Mouse (Mus musculus) B cell, adult 62 days (primary cell): ENCODE data around the gene Tk1. TPM values are rescaled to one million over a fixed set of nuclear protein-coding genes. Genes with fewer than 3 reads are reported as not detected.

Experiments used
- total RNA-seq: library from RNA; stranded (reverse); gene quantifications from 4 replicates; pipeline ENCODE4 v1.2.4, GENCODE M21; 2023

Gene Tk1
- 40.1 to 47.4 TPM (median 41.8 TPM) in 4 replicates for total RNA-seq

DNA sequence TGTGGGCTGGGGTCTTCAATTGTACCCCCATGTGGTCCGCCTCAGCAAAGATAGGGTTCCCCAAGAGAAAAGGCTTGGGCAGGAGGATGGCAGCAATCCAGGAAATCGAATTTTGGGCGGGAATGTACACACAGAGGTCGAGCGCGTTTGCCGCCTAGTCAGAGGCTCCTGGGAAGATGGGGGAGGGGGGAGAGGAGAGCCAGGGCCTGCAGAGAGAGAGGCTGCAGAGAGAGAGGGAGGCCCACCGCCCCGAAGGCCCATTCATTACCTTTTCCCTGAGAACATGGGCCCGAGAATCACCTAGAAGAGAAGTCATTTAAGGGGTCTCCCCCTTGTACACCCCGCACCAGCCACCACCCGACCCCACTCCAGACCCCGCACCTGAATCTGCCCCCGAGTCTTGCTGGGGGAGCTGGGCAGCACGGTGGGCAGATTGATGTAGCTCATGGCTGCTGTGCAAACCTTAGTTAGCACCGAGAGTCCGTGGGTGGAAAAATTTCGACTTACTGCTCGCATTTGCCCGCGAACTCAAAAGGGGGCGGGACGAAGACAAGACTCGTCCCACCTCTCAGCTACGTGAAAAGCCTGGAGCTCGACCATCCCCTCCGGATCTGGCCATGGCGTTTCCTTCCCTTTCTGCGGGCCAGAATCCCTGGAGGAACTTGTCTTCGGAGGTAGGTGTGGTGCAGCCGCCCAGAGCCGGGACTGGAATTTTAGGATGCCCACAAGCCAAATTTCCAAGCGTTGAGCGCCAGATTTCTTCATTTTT is at the start of gene Tk1, which contains the start of gene Afmid:
Tk1 (minus strand) TSS at position 760 of the 769 bp plus-strand sequence.
Afmid (plus strand) TSS at position 592 of the 769 bp plus-strand sequence.

DNA sequence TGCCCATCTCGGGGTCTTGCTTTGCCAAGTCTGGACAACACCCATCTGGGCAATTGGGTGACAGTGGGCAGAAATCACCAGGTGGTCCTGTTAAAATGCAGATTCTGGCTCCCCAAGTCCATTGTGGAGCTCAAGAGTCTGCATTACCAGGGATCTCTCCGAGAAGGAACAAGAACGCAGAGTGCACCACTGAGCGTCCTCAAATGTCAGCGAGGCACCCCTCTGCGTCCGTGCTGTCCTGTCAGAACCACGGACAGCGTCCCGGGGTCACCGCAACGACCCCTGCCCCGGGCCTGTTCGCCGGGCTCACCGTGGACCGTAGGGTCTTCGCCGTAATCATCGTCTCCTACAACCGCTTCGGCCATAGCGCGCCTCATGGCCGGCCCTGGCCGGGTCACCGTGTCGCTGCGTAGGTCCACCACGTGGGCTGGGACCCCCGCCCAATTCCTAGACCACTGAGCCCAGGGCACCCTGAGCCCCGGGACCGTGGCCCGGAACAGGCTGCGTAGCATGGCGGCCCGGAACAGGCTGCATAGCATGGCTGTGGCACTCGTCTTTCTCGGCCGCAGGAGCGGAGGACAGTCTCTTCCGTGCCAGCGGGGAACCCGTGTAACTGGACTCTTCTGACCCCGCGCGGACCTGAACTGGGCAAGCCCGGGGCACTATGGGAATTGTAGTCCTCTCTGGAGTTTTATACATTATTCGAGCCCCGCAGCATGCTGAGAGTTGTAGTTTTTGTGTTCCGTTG is 47.1 kb upstream of the Tk1 start, which contains the start of gene Tha1:
Tha1 (minus strand) TSS at position 621 of the 748 bp plus-strand sequence.

DNA sequence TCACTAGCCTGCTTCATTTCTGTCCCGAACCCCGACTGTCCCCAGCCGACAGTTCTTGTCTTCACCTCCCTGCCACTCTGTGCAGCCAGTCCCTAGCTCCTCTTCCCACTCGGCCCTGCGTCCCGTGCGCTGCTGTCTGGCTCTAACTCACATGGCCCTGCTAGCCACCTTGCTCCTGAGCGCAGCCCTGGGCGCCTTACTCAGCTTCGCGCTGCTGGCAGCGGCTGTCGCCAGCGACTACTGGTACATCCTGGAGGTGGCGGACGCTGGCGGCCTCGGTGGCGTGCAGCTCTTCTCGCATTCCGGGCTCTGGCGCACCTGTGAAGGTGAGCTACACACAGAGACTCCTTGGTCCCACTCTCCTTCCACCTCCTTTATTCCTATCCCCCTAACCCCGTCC is 34.7 kb upstream of the Tk1 start, which contains the start of gene Tmem235:
Tmem235 (plus strand) TSS at position 152 of the 400 bp plus-strand sequence.

DNA sequence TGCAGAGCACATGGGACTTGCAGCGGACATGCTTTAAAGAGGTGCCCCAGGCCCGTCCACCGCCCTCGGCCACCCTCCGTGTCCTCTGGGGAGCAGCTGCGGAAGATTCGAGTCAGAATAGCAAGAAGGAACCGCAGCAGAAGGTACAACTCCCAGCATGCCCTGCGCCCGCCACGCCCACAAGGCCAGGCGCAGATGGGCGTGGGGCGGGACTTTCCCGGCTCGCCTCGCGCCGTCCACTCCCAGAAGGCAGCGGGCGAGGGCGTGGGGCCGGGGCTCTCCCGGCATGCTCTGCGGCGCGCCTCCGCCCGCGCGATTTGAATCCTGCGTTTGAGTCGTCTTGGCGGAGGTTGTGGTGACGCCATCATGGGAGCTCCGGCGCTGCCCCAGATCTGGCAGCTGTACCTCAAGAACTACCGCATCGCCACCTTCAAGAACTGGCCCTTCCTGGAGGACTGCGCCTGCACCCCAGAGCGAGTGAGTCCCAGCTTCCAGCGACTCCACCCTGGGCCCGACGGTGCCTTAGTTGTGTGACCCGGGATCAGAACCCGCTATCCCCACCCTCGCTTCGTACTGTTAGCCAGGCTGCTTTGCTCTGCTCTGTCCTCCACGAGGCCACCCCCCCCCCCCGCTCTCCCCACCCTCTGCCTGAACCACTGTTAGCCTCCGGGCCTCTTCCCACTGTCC is 23.2 kb upstream of the Tk1 start, which contains the start of gene Birc5:
Birc5 (plus strand) TSS at position 267 of the 687 bp plus-strand sequence.

DNA sequence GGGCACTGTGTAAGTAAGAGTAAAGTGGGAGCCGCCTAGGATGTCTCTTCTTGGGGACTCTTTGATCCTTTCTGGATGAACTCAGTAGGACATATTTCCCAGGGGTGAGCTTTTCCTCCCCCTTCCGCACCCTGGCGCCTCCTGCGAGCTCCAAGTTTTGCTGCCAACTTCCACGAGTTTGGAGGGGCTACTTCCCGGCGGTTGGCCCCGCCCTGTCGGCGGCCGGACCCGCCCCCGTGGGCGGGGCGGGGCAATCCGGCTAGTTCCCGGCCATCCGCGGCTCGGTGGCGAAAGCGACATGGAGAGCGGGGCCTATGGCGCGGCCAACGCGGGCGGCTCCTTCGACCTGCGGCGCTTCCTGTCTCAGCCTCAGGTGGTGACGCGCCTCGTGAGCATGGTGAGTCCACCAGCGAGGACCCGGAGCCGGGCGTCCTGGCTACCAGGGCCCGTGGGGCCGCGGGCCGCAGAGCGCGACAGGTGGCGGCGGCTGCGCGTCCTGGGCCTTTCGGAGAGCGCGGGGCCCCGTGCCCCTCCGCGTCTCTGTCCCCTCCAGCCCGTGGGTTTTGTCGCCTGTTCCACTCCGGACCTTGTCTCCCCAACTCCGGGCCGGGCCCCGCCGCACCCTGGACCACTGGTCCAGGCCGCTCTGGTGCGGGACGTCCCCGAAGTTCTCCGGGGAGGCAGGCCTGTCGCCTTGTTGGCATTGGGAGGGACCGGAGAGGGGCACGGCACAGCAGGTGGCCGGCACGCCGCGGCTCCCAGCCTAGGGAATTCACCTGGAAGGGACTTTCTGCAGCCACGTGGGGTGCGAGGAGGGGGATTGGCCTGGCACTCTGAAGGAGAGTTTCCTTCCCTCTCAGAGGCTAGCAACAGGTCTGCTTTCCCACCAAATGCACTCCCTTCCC is 16.2 kb downstream of the Tk1 start, which contains the start of the genes Gm20708 and Syngr2:
Gm20708 (plus strand) TSS at position 262 of the 905 bp plus-strand sequence.
Syngr2 (plus strand) TSS at position 262 of the 905 bp plus-strand sequence.

DNA sequence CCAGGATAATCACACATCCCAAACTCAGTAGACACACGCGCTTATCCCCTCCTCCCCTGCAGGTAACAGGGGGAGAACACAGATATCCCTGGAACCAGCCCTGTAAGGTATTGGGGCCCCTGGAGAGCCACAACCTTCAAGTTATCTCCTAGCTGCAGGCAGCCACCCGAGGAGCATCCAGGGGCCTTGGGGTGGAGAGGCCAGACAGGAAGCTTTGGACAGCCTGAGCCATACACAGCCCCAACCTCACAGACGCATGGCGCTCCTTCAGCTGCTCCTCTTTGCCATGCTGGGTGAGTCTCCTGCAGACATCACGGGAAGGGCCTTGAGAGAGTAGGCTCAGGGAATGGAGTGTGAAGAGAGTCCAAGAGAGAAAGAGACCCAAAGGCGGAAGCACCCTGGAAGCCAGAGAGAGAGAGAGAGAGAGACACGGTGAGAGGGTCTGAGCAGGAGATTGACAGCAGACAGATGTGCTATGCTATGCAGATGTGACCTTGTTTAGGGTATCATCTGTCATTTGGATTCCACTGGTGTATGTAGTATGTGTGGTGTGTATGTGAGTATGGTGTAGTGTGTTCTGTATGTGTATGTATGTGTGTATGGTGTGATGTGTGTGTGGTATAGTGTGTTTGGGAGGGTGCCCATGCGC is 28.3 kb downstream of the Tk1 start, which contains the start of gene 6030468B19Rik:
6030468B19Rik (plus strand) TSS at position 150 of the 649 bp plus-strand sequence.

DNA sequence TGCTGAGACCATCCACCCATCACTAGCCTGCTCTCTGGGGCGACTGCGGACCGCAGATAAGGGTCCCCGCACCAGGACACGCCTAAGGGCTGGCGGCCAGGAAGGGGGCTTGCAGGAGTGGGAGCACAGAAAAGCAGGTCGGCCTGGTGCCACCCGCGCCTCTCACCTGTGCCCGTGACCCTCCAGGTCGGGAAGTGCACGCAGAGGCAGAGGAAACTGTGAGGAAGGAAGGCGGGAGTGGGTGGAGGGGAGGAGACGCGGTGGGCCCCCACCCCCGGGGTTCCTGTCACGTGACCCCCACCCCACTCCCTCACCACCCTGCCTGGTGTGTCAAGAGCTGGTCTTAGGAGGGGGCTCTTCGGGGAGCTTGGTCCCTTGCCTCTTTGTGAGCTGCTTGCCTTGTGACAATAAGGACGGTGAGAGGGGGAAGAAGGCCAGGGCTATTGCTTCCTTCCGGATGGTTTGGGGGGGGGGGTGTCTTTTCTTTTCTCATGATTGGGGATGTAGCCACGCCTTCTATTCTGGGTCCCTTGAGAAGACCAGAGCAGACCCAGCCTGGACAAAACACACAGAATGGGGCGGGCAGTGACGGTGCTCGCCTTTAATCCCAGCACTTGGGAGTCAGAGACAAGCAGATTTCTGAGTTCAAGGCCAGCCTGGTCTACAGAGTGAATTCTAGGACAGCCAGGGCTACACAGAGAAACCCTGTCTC is 43.7 kb downstream of the Tk1 start, which contains the start of the genes Tmc8 and Tmc6:
Tmc8 (plus strand) TSS at position 84 of the 712 bp plus-strand sequence.
Tmc6 (minus strand) TSS at position 206 of the 712 bp plus-strand sequence.

Other genes starting within 250 kb of the Tk1 start
- gene Tnrc6c, start 171.8 kb downstream of the Tk1 start, total RNA-seq, result 79.3 to 87.5 TPM (median 84.2 TPM) in 4 replicates
- 55.5 to 74.8 TPM (median 63.6 TPM) in 4 replicates for gene Tmc8, start 44.0 kb downstream of the Tk1 start, total RNA-seq
- 146 to 159 TPM (median 153 TPM) in 4 replicates for gene Tmc6, start 43.9 kb downstream of the Tk1 start, total RNA-seq
- 1.5 to 3.9 TPM (median 2.2 TPM) in 4 replicates for gene 6030468B19Rik, start 28.4 kb downstream of the Tk1 start, total RNA-seq
- 9.7 to 12.9 TPM (median 11.1 TPM) in 4 replicates for gene Gm20708, start 16.4 kb downstream of the Tk1 start, total RNA-seq
- gene Syngr2, start 16.4 kb downstream of the Tk1 start, total RNA-seq, result 188 to 203 TPM (median 197 TPM) in 4 replicates
- gene Afmid, start 168 bp downstream of the Tk1 start, total RNA-seq, result 29.6 to 35.1 TPM (median 30.2 TPM) in 4 replicates
- 1.7 to 3.1 TPM (median 2.4 TPM) in 4 replicates for gene Birc5, start 23.2 kb upstream of the Tk1 start, total RNA-seq
- not detected in 4 replicates for gene Tmem235, start 34.7 kb upstream of the Tk1 start, total RNA-seq
- gene Tha1, start 47.4 kb upstream of the Tk1 start, total RNA-seq, result 2.1 to 2.6 TPM (median 2.3 TPM) in 4 replicates
- gene Socs3, start 144.0 kb upstream of the Tk1 start, total RNA-seq, result 46.7 to 57.5 TPM (median 52.7 TPM) in 4 replicates
- gene Pgs1, start 160.2 kb upstream of the Tk1 start, total RNA-seq, result 42.4 to 46.0 TPM (median 43.7 TPM) in 4 replicates